ENCODE assay signal across 27 mouse cellular contexts in genomic region chr16:15360825-15361224, GRCm38 (mm10). TPM values are rescaled to one million over a fixed set of nuclear protein-coding genes. Genes with fewer than 3 reads are reported as not detected.
"Had no signal": no experiment of that assay in that cellular context is flagged by ENCODE, and none has a peak within 500 bp of the region (broad histone marks: within the 10 kb centered on the region; RNA-seq: fewer than 3 reads in every experiment).

No protein-coding gene starts in this region.

- DNase-seq: gastrocnemius, postnatal 14 days; gastrocnemius, postnatal 36 days; heart, adult 11 months; heart, adult 2 months; heart, postnatal 10 days; heart, postnatal 36 days; kidney, adult 11 months; kidney, adult 2 months; kidney, adult 9 months; kidney, postnatal 14 days; kidney, postnatal 36 days; layer of hippocampus, adult 9-11 months; layer of hippocampus, postnatal 36 days; left cerebral cortex, postnatal 4 days had no signal

- ATAC-seq: hindbrain, postnatal 0 days; intestine, embryonic 16.5 days; liver, embryonic 12.5 days had no signal

RNA-seq across cellular contexts. Expression of gene Gm21897, which starts 43.6 kb away (rescaled TPM):
- total RNA-seq: gastrocnemius, adult 18-20 months; gastrocnemius, adult 8-10 months; gastrocnemius, postnatal 14 days; gastrocnemius, postnatal 36 days; heart, adult 2 months; heart, postnatal 10 days; heart, postnatal 36 days; hematopoietic stem cell, adult 5-6 weeks; hindbrain, postnatal 0 days; layer of hippocampus, adult 18-20 months; layer of hippocampus, adult 8-10 months; layer of hippocampus, postnatal 14 days; layer of hippocampus, postnatal 36 days; left cerebral cortex, adult 18-20 months; left cerebral cortex, adult 8-10 months; left cerebral cortex, postnatal 10 days; left cerebral cortex, postnatal 25 days; left cerebral cortex, postnatal 4 days had no signal
